Mouse (Mus musculus) MEL (cell line): ENCODE results near the gene Ang5.
"Not testable (repeated sequence)": the region's sequence is repeated elsewhere in the genome, so short reads cannot be mapped to it uniquely, and the experiment has no call there.

ENCODE experiments used
- CHD2 ChIP-seq: IDR thresholded peaks from 2 replicates; pipeline ENCODE4 v1.6.1; 2011; ENCODE audit warnings: low read length, improper control_type of control experiment
- CTCF ChIP-seq, 3 experiments: IDR thresholded peaks in 2 of 3; conservative IDR thresholded peaks in 1 of 3; 2 replicates each; pipeline ENCODE4 v1.5.1; 2011 to 2012; ENCODE audit warnings: low read length in 3 of 3, low read depth in 2 of 3, mild to moderate bottlenecking in 2 of 3, improper control_type of control experiment in 1 of 3, inconsistent platforms in 1 of 3, mixed read lengths in 1 of 3, moderate library complexity in 1 of 3; ENCODE audit not compliant: control insufficient read depth in 1 of 3, insufficient read depth in 1 of 3, poor library complexity in 1 of 3, severe bottlenecking in 1 of 3
- ELF1 ChIP-seq: IDR thresholded peaks from 2 replicates; pipeline ENCODE4 v1.6.1; 2014; ENCODE audit warnings: low read depth, mild to moderate bottlenecking, inconsistent platforms, low read length, improper control_type of control experiment, moderate library complexity
- EP300 ChIP-seq, 2 experiments: IDR thresholded peaks; 2 replicates each; pipeline ENCODE4 v1.6.1; 2011; ENCODE audit warnings: improper control_type of control experiment in 2 of 2, low read length in 2 of 2, low read depth in 1 of 2, mild to moderate bottlenecking in 1 of 2
- MAFK ChIP-seq: IDR thresholded peaks from 2 replicates; pipeline ENCODE4 v1.6.1; 2011; ENCODE audit warnings: low read depth, mild to moderate bottlenecking, low read length, improper control_type of control experiment, borderline replicate concordance
- MAX ChIP-seq: IDR thresholded peaks from 2 replicates; pipeline ENCODE4 v1.6.1; 2011; ENCODE audit warnings: low read length, improper control_type of control experiment
- POLR2A ChIP-seq, 2 experiments: IDR thresholded peaks; 2 replicates each; pipeline ENCODE4 v1.6.1; 2011 to 2012; ENCODE audit warnings: low read length in 2 of 2, mild to moderate bottlenecking in 2 of 2, control low read depth in 1 of 2, improper control_type of control experiment in 1 of 2, low read depth in 1 of 2, moderate library complexity in 1 of 2; ENCODE audit not compliant: control insufficient read depth in 1 of 2, insufficient read depth in 1 of 2, poor library complexity in 1 of 2
- SIN3A ChIP-seq: IDR thresholded peaks from 2 replicates; pipeline ENCODE4 v1.6.1; 2012; ENCODE audit warnings: low read length, improper control_type of control experiment, inconsistent platforms
- ZNF384 ChIP-seq: IDR thresholded peaks from 2 replicates; pipeline ENCODE4 v1.6.1; 2012; ENCODE audit warnings: low read depth, mild to moderate bottlenecking, inconsistent platforms, low read length, improper control_type of control experiment

DNA sequence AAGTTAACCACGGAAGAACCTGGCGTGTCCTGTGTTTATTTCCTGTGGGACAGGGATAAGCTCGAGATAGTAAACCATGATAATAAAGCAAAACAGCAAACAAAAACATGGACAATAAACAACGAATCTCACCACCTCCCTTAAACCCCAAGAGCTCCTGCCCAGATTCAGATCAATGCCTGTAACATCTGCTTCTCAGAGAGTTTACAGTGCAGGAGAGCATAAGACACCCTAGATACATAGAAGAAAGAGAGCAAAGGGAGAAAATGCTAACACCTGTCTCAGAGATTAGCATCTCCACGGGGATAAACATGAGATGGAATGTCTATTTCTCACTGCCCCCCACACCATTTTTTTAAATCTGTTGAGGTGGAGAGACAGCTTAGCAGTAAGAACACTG is 23.5 kb upstream of the Ang5 start:
- TF ChIP-seq POLR2A (IDR thresholded peaks at IDR 0.05; ENCODE audit: control insufficient read depth in 1 of 2, insufficient read depth in 1 of 2, low read depth in 1 of 2, low read length in 2 of 2, poor library complexity in 1 of 2); CTCF (IDR thresholded peaks at IDR 0.05 in 2 of 3, conservative IDR thresholded peaks at IDR 0.05 in 1 of 3; ENCODE audit: control insufficient read depth in 1 of 3, insufficient read depth in 1 of 3, low read depth in 2 of 3, low read length in 3 of 3, poor library complexity in 1 of 3, severe bottlenecking in 1 of 3); CHD2; ELF1; MAFK; SIN3A; EP300 (IDR thresholded peaks at IDR 0.05; ENCODE audit: low read depth in 1 of 2, low read length in 2 of 2); ZNF384; MAX: not testable (repeated sequence)
